Mouse (Mus musculus) thymus, postnatal 25 days (tissue): Measurements from ENCODE around the gene Rasal2.

Source experiments
- DNase-seq: peaks from one replicate; pipeline ENCODE4 v3.0.0; 2022

Gene Rasal2

GRCm38 (mm10) chr1:157412454-157413369 lies at the start of gene Rasal2:
TSS of gene Rasal2 (minus strand) at chr1:157412595.
- DNase-seq = peak; percentile 88

- no peak for DNase-seq
Measured at GRCm38 (mm10) chr1:157461276-157461675, 48.9 kb upstream of the Rasal2 start.

GRCm38 (mm10) chr1:157459904-157460303 lies 47.5 kb upstream of the Rasal2 start:
- no peak for DNase-seq

- DNase-seq = peak; percentile 79
Measured at GRCm38 (mm10) chr1:157458421-157459208, 46.2 kb upstream of the Rasal2 start, which contains the start of gene Cryzl2. TSS of gene Cryzl2 (plus strand) at chr1:157458577.

GRCm38 (mm10) chr1:157457789-157458188 lies 45.4 kb upstream of the Rasal2 start:
- DNase-seq = no peak

GRCm38 (mm10) chr1:157454876-157455275 lies 42.5 kb upstream of the Rasal2 start:
- no peak for DNase-seq

GRCm38 (mm10) chr1:157452759-157453549 lies 40.6 kb upstream of the Rasal2 start:
- no peak for DNase-seq

GRCm38 (mm10) chr1:157452284-157452683 lies 39.9 kb upstream of the Rasal2 start:
- no peak for DNase-seq

- DNase-seq = no peak
Measured at GRCm38 (mm10) chr1:157449981-157450636, 37.7 kb upstream of the Rasal2 start.

- DNase-seq = no peak
Measured at GRCm38 (mm10) chr1:157449532-157449931, 37.1 kb upstream of the Rasal2 start.

- DNase-seq = no peak
Measured at GRCm38 (mm10) chr1:157448805-157449188, 36.4 kb upstream of the Rasal2 start.

GRCm38 (mm10) chr1:157448164-157448804 lies 35.9 kb upstream of the Rasal2 start:
- DNase-seq = no peak

- DNase-seq = no peak
Measured at GRCm38 (mm10) chr1:157447142-157447541, 34.7 kb upstream of the Rasal2 start.

GRCm38 (mm10) chr1:157446325-157446724 lies 33.9 kb upstream of the Rasal2 start:
- DNase-seq = peak; percentile 11

- no peak for DNase-seq
Measured at GRCm38 (mm10) chr1:157445398-157445910, 33.1 kb upstream of the Rasal2 start.

- DNase-seq = no peak
Measured at GRCm38 (mm10) chr1:157444632-157445300, 32.4 kb upstream of the Rasal2 start.

GRCm38 (mm10) chr1:157443723-157444561 lies 31.5 kb upstream of the Rasal2 start:
- DNase-seq = no peak

GRCm38 (mm10) chr1:157443026-157443722 lies 30.8 kb upstream of the Rasal2 start:
- no peak for DNase-seq

GRCm38 (mm10) chr1:157439973-157440641 lies 27.7 kb upstream of the Rasal2 start:
- no peak for DNase-seq
